Mouse (Mus musculus): Measurements from ENCODE around the gene Disp2.

Gene Disp2

GRCm38 (mm10) chr2:118844427-118844826, 64.9 kb downstream of the Disp2 start:
- DNase-seq (ENCODE audit: low read depth): no peak

- peak; percentile 23 for DNase-seq (ENCODE audit: low read depth)
Measured at GRCm38 (mm10) chr2:118846246-118846645, 66.7 kb downstream of the Disp2 start.

GRCm38 (mm10) chr2:118851756-118852155, 72.2 kb downstream of the Disp2 start:
- DNase-seq (ENCODE audit: low read depth): no peak
